In genomic region chr11:21402481-21403254, GRCm38 (mm10) we compare ENCODE assay signal across 13 mouse cellular contexts. TPM values are rescaled to one million over a fixed set of nuclear protein-coding genes. Genes with fewer than 3 reads are reported as not detected.
DNase-seq lines count a peak whose midpoint lies in the region; ATAC-seq lines count a peak whose summit lies in the region.
"Had no signal": no experiment of that assay in that cellular context is flagged by ENCODE, and none has a peak within 500 bp of the region (broad histone marks: within the 10 kb centered on the region; RNA-seq: fewer than 3 reads in every experiment).

No protein-coding gene starts in this region.

- ATAC-seq in liver, embryonic 15.5 days (ENCODE audit: insufficient read depth): no peak
- no peak for ATAC-seq in liver, embryonic 11.5 days (replicated peaks; ENCODE audit: low FRiP score)
- ATAC-seq in neutrophil, adult 5-6 weeks (ENCODE audit: extremely low read depth, insufficient number of reproducible peaks, low FRiP score, poor library complexity, severe bottlenecking): peak; percentile 53; the same call in 1 of the 2 replicates
- no peak for ATAC-seq in CD4-positive, CD25-positive, alpha-beta regulatory T cell, adult 4 months
- ATAC-seq: activated CD4-positive, CD25-positive, alpha-beta regulatory T cell, adult 4 months; hindbrain, postnatal 0 days had no signal

- H3K27ac ChIP-seq in liver, embryonic 15.5 days (replicated peaks): peak overlapping the region; percentile 29; the same call in 1 of the 2 replicates
- H3K27ac ChIP-seq in liver, embryonic 11.5 days (ENCODE audit: low read depth, low read length): no peak overlapping the region
- H3K27ac ChIP-seq: forebrain, embryonic 12.5 days; hindbrain, postnatal 0 days had no signal

- H3K9ac ChIP-seq in liver, embryonic 15.5 days: no peak overlapping the region
- no peak overlapping the region for H3K9ac ChIP-seq in liver, embryonic 11.5 days (ENCODE audit: low read depth, low read length)
- H3K9ac ChIP-seq: forebrain, embryonic 12.5 days; heart, embryonic 15.5 days had no signal

- WGBS in liver, embryonic 15.5 days (ENCODE audit: insufficient replicate concordance): 41% methylated on average over 5 of the region's 5 CpGs
- WGBS in liver, embryonic 11.5 days: 63% methylated on average over 5 of the region's 5 CpGs
- 14% methylated on average over 5 of the region's 5 CpGs for WGBS in large intestine, adult 2 months

- peak; percentile 11 for DNase-seq in adrenal gland, adult 2 months
- no peak for DNase-seq in adrenal gland, postnatal 25 days
- DNase-seq in liver, embryonic 11.5 days (ENCODE audit: low spot score): no peak
- DNase-seq in large intestine, adult 2 months (ENCODE audit: low read depth, low spot score): peak; percentile 76
- DNase-seq in cerebellum, postnatal 14 days: no peak

- H3K36me3 ChIP-seq in liver, embryonic 15.5 days (replicated peaks): no peaks in the 10 kb centered on the region
- no peaks in the 10 kb centered on the region for H3K36me3 ChIP-seq in liver, embryonic 11.5 days (ENCODE audit: control insufficient read depth, insufficient read depth, low read length)
- H3K36me3 ChIP-seq: forebrain, embryonic 12.5 days; G1E; heart, embryonic 15.5 days had no signal

- no peaks in the 10 kb centered on the region for H3K9me3 ChIP-seq in liver, embryonic 15.5 days (replicated peaks)
- H3K9me3 ChIP-seq in liver, embryonic 11.5 days (ENCODE audit: control insufficient read depth, low read length): no peaks in the 10 kb centered on the region
- H3K9me3 ChIP-seq: forebrain, embryonic 12.5 days; G1E; heart, embryonic 15.5 days had no signal

- no peaks in the 10 kb centered on the region for H3K27me3 ChIP-seq in liver, embryonic 15.5 days
- no peaks in the 10 kb centered on the region for H3K27me3 ChIP-seq in liver, embryonic 11.5 days (replicated peaks; ENCODE audit: control insufficient read depth, insufficient read depth, low read length)
- H3K27me3 ChIP-seq: forebrain, embryonic 12.5 days; heart, embryonic 15.5 days had no signal

- H3K4me3 ChIP-seq in liver, embryonic 15.5 days (replicated peaks): no peak overlapping the region
- no peak overlapping the region for H3K4me3 ChIP-seq in liver, embryonic 11.5 days (ENCODE audit: low read depth, low read length)
- H3K4me3 ChIP-seq: forebrain, embryonic 12.5 days; heart, embryonic 15.5 days had no signal

- H3K4me2 ChIP-seq in liver, embryonic 15.5 days: no peak overlapping the region
- no peak overlapping the region for H3K4me2 ChIP-seq in liver, embryonic 11.5 days
- H3K4me2 ChIP-seq: forebrain, embryonic 12.5 days; heart, embryonic 15.5 days had no signal

- H3K4me1 ChIP-seq in liver, embryonic 15.5 days (replicated peaks): peaks cover 2% of the 10 kb centered on the region; the same call in 1 of the 2 replicates
- no peaks in the 10 kb centered on the region; the same call in 1 of the 2 replicates for H3K4me1 ChIP-seq in liver, embryonic 11.5 days (replicated peaks; ENCODE audit: control insufficient read depth, insufficient read depth, low read length)
- H3K4me1 ChIP-seq: forebrain, embryonic 12.5 days had no signal

RNA-seq across cellular contexts. Expression of gene Ugp2, which starts 31.7 kb away (rescaled TPM):
- total RNA-seq in adrenal gland, adult 2 months (2021): 10 to 100 TPM; 66.2 to 84.6 TPM
- polyA plus RNA-seq in adrenal gland, adult 2 months (2012; rRNA removed): 0.60 and 1.1 TPM in 2 replicates
- 84.2 and 86.7 TPM in 2 replicates for total RNA-seq in adrenal gland, postnatal 25 days (2021)
- polyA plus RNA-seq in liver, embryonic 15.5 days (2015; fragmentation: Nextera tagmentation; extraction: Ambion mirVana): 50.4 and 54.4 TPM in 2 replicates
- polyA plus RNA-seq in liver, embryonic 11.5 days (2014; fragmentation: Nextera tagmentation; extraction: Ambion mirVana): 41.6 and 42.8 TPM in 2 replicates
- polyA plus RNA-seq in large intestine, adult 2 months (2012; rRNA removed): 10.9 and 12.2 TPM in 2 replicates
- 93.1 and 96.5 TPM in 2 replicates for total RNA-seq in neutrophil, adult 5-6 weeks (2017)
- polyA plus RNA-seq in CD4-positive, CD25-positive, alpha-beta regulatory T cell, adult 4 months (2017; shearing (Covaris generic)): 10 to 100 TPM; 38.0 to 43.4 TPM

Comparison
In these comparisons a context has a peak if more than half of its experiments do, and no peak if none do; other contexts are left out.
1. DNase-seq: peak in adrenal gland, adult 2 months (single experiment) and large intestine, adult 2 months (single experiment); none in adrenal gland, postnatal 25 days (single experiment), liver, embryonic 11.5 days (single experiment) and cerebellum, postnatal 14 days (0 of 2).